Mouse (Mus musculus) heart, postnatal 0 days (tissue): ENCODE results near the gene Bcor.

Experiments used
- CTCF ChIP-seq: IDR thresholded peaks from 2 replicates; pipeline ENCODE4 v1.5.1; 2016; ENCODE audit warnings: antibody characterized with exemption, control low read depth, low read depth
- EP300 ChIP-seq: IDR thresholded peaks from 2 replicates; pipeline ENCODE4 v1.6.1; 2016; ENCODE audit warnings: antibody characterized with exemption, low read depth

- no peak for TF ChIP-seq CTCF
- TF ChIP-seq EP300, result no peak
Observed at GRCm38 (mm10) chrX:12010660-12011059, 149.5 kb downstream of the Bcor start.
